Mouse (Mus musculus) E14TG2a.4 (cell line): ENCODE data around the gene Lrrc58.

Source experiments
- CTCF ChIP-seq: conservative IDR thresholded peaks from 2 replicates; pipeline ENCODE4 v1.5.1; 2014; ENCODE audit warnings: low read length
- NANOG ChIP-seq: IDR thresholded peaks from 2 replicates; pipeline ENCODE4 v1.6.1; 2014; ENCODE audit warnings: borderline replicate concordance, low read length, mixed read lengths
- POU5F1 ChIP-seq: IDR thresholded peaks from 2 replicates; pipeline ENCODE4 v1.6.1; 2014; ENCODE audit warnings: low read length, borderline replicate concordance

DNA sequence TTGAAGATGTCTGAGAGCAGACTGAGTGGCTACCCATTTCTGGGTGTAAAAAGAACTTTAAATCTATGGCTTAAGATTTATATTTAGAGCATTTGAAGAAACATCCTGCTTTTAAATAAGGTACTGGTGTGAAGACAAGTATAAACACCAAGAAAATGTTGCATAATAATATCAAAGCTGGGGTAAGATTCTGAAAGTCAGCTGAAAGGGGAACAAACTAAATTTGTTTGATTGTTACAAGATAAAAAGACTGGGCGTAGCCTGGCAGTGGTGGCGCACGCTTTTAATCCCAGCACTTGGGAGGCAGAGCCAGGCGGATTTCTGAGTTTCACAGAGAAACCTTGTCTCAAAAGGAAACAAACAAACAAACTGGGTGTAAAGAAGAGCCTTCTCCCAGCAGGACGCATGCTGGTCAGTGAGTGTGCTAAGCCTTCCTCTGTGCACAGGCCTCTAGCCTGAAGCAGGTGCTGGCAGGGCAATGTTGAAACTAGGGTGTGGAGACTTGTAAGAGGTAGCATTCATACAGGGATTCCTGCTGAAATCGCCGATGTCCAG lies 10.8 kb downstream of the Lrrc58 start:
- TF ChIP-seq CTCF (no peak), NANOG (no peak), POU5F1 (no peak)
